Mouse (Mus musculus) forebrain, embryonic 12.5 days (tissue): Measurements from ENCODE around the gene Cacnb2. TPM values are rescaled to one million over a fixed set of nuclear protein-coding genes. Genes with fewer than 3 reads are reported as not detected.

ENCODE experiments used
- ATAC-seq: fragments of 200-750 bp; cut with Nextera tagmentation; 2 replicates; pipeline ENCODE4 v1.8.0; 2017; ENCODE audit warnings: moderate TSS enrichment; ENCODE audit not compliant: low FRiP score
- H3K27ac ChIP-seq: fragments of 300-500 bp; sonication (generic); 2 replicates; pipeline ENCODE4 v1.5.1; 2016; ENCODE audit warnings: mild to moderate bottlenecking
- H3K27me3 ChIP-seq: fragments of 300-500 bp; sonication (generic); 2 replicates; pipeline ENCODE4 v1.6.1; 2016; ENCODE audit warnings: mild to moderate bottlenecking
- H3K36me3 ChIP-seq: fragments of 300-500 bp; sonication (generic); replicated peaks from 2 replicates; pipeline ENCODE4 v1.6.1; 2016; ENCODE audit warnings: mild to moderate bottlenecking
- H3K4me1 ChIP-seq: fragments of 300-500 bp; sonication (generic); 2 replicates; pipeline ENCODE4 v1.6.1; 2016
- H3K4me2 ChIP-seq: fragments of 300-500 bp; sonication (generic); 2 replicates; pipeline ENCODE4 v1.6.1; 2016; ENCODE audit warnings: mild to moderate bottlenecking, moderate library complexity
- H3K4me3 ChIP-seq: fragments of 300-500 bp; sonication (generic); replicated peaks from 2 replicates; pipeline ENCODE4 v1.5.1; 2016; ENCODE audit warnings: mild to moderate bottlenecking
- H3K9ac ChIP-seq: fragments of 300-500 bp; sonication (generic); 2 replicates; pipeline ENCODE4 v1.6.1; 2016; ENCODE audit warnings: mild to moderate bottlenecking
- H3K9me3 ChIP-seq: fragments of 300-500 bp; sonication (generic); 2 replicates; pipeline ENCODE4 v1.6.1; 2016
- WGBS: fragments of 180-500 bp; shearing (Covaris S2); methylation state at CpG from one replicate; pipeline ENCODE4 v1.1.7; 2016; 5-methylcytosine and 5-hydroxymethylcytosine counted together
- polyA plus RNA-seq: library from polyadenylated mRNA; unstranded; fragments of >200 nt; fragmentation: Nextera tagmentation; extraction: Ambion mirVana; gene quantifications from 2 replicates; pipeline ENCODE4 v1.2.1, GENCODE M21; 2016

The Cacnb2 gene
- polyA plus RNA-seq, 1 experiment from 2014 or later: 3.7 TPM

DNA sequence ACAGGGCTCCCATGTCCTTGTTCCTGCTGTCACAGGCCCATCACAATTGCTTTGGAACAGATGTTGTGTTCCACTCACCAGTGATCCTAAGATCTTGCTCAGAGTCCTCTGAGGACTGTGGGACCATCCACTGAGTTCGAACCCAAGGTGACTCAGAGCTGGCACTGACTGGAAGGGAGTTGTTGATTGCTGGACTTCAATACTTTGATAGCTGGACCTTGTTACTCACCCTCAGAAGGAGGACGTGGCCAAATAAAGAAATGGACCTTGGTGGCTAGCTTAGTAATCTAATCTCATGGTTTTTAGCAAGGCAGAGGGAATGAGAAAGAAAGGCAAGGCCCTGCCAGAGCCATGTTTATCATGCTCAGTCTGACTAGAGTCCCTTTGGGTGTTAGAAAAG is 218.1 kb downstream of the Cacnb2 start:
- Histone ChIP-seq H3K9ac (no peak overlapping the region), H3K4me2 (no peak overlapping the region), H3K9me3 (no peaks in the 10 kb centered on the region), H3K27ac (no peak overlapping the region), H3K4me3 (no peak overlapping the region), H3K36me3 (no peaks in the 10 kb centered on the region), H3K27me3 (no peaks in the 10 kb centered on the region), H3K4me1 (peaks cover 9% of the 10 kb centered on the region)
- ATAC-seq: no peak
- WGBS: 78% methylated on average over 2 of the region's 2 CpGs

DNA sequence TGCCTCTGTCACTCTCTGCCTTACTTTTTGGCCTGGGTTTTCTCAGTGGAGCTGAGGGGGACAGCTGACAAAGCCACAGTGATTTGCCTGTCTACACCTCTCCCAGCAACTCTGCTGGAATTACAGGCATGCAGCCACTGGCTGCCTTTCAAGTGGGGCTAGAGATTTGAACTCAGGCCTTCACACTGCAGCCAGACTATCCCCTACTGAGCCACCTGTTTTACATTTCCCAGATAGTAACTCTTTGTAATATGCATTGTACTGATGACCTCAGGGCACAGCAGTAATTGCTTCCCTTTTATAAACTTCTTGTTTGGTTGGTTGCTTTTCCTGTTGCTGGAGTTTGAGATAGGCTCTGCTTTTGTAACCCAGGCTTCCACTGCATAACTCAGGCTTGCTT is 220.2 kb downstream of the Cacnb2 start:
- H3K4me1 ChIP-seq: peaks cover 9% of the 10 kb centered on the region
- H3K4me2 ChIP-seq: no peak overlapping the region
- H3K9me3 ChIP-seq: no peaks in the 10 kb centered on the region
- H3K27me3 ChIP-seq: no peaks in the 10 kb centered on the region
- ATAC-seq: no peak
- H3K4me3 ChIP-seq: no peak overlapping the region
- H3K9ac ChIP-seq: no peak overlapping the region
- no peak overlapping the region for H3K27ac ChIP-seq
- H3K36me3 ChIP-seq: no peaks in the 10 kb centered on the region

GRCm38 (mm10) chr2:14823816-14824348 is 221.0 kb downstream of the Cacnb2 start:
- H3K4me3 ChIP-seq: no peak overlapping the region
- no peaks in the 10 kb centered on the region for H3K27me3 ChIP-seq
- H3K4me1 ChIP-seq: peaks cover 9% of the 10 kb centered on the region
- H3K9ac ChIP-seq: no peak overlapping the region
- no peak overlapping the region for H3K27ac ChIP-seq
- peak; percentile 79 for ATAC-seq
- no peaks in the 10 kb centered on the region for H3K9me3 ChIP-seq
- no peaks in the 10 kb centered on the region for H3K36me3 ChIP-seq
- WGBS: 49% methylated on average over 11 of the region's 11 CpGs
- H3K4me2 ChIP-seq: no peak overlapping the region

- H3K4me1 ChIP-seq: peaks cover 9% of the 10 kb centered on the region
- no peak overlapping the region for H3K4me3 ChIP-seq
- H3K27ac ChIP-seq: no peak overlapping the region
- H3K36me3 ChIP-seq: no peaks in the 10 kb centered on the region
- H3K4me2 ChIP-seq: no peak overlapping the region
- H3K9ac ChIP-seq: no peak overlapping the region
- WGBS: 36% methylated on average over 4 of the region's 4 CpGs
- no peak for ATAC-seq
- H3K9me3 ChIP-seq: no peaks in the 10 kb centered on the region
- H3K27me3 ChIP-seq: no peaks in the 10 kb centered on the region
Measured at GRCm38 (mm10) chr2:14825146-14825545, 222.3 kb downstream of the Cacnb2 start.

DNA sequence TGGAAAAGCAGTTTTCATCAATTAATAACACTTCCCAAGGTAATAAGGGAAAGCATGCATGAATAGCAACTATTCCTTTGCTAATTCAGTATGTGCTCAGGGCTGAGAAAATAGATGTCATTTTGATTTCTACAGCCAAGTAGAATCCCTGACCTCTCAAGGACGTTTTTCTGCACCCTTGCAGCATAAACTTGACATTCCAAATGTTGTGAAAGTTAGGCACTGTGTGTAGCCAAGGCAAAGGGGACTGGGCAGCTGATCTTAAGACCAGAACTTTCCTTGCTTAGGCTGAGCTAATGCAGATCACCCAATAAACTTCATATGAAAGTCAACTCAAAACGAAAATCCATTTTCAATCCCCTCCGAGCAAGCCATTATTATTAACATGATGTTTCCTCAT is 226.6 kb downstream of the Cacnb2 start:
- H3K9me3 ChIP-seq: no peaks in the 10 kb centered on the region
- whole genome bisulfite sequencing: 74% methylated on average over 3 of the region's 3 CpGs
- no peak overlapping the region for H3K4me2 ChIP-seq
- H3K4me1 ChIP-seq: no peaks in the 10 kb centered on the region; the same call in 1 of the 2 replicates
- H3K4me3 ChIP-seq: no peak overlapping the region
- no peak overlapping the region for H3K27ac ChIP-seq
- H3K9ac ChIP-seq: no peak overlapping the region
- H3K36me3 ChIP-seq: no peaks in the 10 kb centered on the region
- H3K27me3 ChIP-seq: no peaks in the 10 kb centered on the region
- ATAC-seq: no peak

- Histone ChIP-seq H3K9ac (no peak overlapping the region), H3K9me3 (no peaks in the 10 kb centered on the region), H3K4me2 (no peak overlapping the region), H3K4me1 (no peaks in the 10 kb centered on the region; the same call in 1 of the 2 replicates), H3K27ac (no peak overlapping the region), H3K36me3 (no peaks in the 10 kb centered on the region), H3K27me3 (no peaks in the 10 kb centered on the region), H3K4me3 (no peak overlapping the region)
- WGBS: 84% methylated on average over 2 of the region's 2 CpGs
- no peak for ATAC-seq
Measured at GRCm38 (mm10) chr2:14831308-14831707, 228.4 kb downstream of the Cacnb2 start.

DNA sequence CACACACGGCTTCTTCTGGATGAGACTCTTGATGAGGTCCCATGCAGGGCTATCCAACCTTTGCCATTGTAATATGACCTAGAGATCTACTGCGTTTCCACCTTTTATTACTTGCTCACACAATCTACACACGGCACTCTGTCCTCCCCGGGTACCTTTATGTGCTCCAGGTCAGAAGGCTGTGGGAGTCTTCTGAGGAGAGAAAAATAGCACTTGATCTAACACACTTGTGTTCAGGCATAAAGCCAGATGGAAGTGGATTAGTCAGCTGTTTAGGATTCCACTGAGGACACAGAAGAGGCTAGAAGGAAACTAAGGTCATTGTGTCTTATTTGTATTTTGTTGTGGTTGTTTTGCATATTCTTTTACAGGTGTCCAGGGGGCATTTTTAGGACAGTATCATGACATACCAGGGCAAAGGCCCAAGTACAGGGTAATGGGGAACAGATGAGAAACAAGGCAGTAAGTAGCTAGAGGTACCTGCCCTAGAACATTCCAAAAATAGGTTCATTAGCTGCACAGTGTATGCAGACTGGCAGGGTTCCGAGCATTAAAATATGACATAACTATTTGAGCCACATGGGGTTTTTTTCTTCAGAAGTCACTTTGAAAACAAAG is 231.9 kb downstream of the Cacnb2 start:
- H3K9me3 ChIP-seq: no peaks in the 10 kb centered on the region
- no peaks in the 10 kb centered on the region for H3K27me3 ChIP-seq
- H3K9ac ChIP-seq: no peak overlapping the region
- no peak overlapping the region for H3K4me3 ChIP-seq
- H3K4me1 ChIP-seq: no peaks in the 10 kb centered on the region
- H3K27ac ChIP-seq: no peak overlapping the region
- H3K4me2 ChIP-seq: no peak overlapping the region
- H3K36me3 ChIP-seq: no peaks in the 10 kb centered on the region
- ATAC-seq: no peak
- 79% methylated on average over 5 of the region's 5 CpGs for WGBS

- Histone ChIP-seq H3K27ac (no peak overlapping the region), H3K27me3 (no peaks in the 10 kb centered on the region), H3K4me3 (no peak overlapping the region), H3K36me3 (no peaks in the 10 kb centered on the region), H3K4me2 (no peak overlapping the region), H3K9me3 (no peaks in the 10 kb centered on the region), H3K9ac (no peak overlapping the region), H3K4me1 (no peaks in the 10 kb centered on the region)
- 73% methylated on average over 1 of the region's 1 CpGs for WGBS
- no peak for ATAC-seq
Measured at GRCm38 (mm10) chr2:14841272-14841671, 238.4 kb downstream of the Cacnb2 start.

GRCm38 (mm10) chr2:14846727-14847126 is 243.8 kb downstream of the Cacnb2 start:
- 82% methylated on average over 1 of the region's 1 CpGs for WGBS
- H3K4me3 ChIP-seq: no peak overlapping the region
- no peak overlapping the region for H3K9ac ChIP-seq
- ATAC-seq: no peak
- H3K27me3 ChIP-seq: no peaks in the 10 kb centered on the region
- no peak overlapping the region for H3K27ac ChIP-seq
- H3K36me3 ChIP-seq: no peaks in the 10 kb centered on the region
- H3K9me3 ChIP-seq: no peaks in the 10 kb centered on the region
- peaks cover 12% of the 10 kb centered on the region for H3K4me1 ChIP-seq
- H3K4me2 ChIP-seq: no peak overlapping the region

DNA sequence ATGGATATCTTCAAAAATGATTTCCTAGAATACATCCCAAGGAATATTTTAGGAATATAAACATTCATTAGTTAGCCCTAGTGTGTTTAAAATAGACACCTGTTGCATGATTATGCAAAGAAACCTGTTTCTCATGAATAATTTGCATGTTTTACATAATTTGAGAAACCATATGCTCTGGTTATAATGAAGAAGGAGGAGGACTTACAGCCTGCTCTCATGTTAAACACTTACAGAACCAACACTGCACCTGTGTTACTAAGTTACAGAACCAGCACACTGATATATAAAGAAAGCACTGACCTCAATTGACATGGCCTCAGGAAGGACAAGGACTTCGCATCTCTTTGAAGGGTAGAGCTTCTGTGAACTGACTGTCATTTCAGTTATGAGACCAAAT is 244.3 kb downstream of the Cacnb2 start:
- no peak overlapping the region for H3K4me3 ChIP-seq
- peaks cover 12% of the 10 kb centered on the region for H3K4me1 ChIP-seq
- H3K9me3 ChIP-seq: no peaks in the 10 kb centered on the region
- no peak overlapping the region for H3K4me2 ChIP-seq
- H3K36me3 ChIP-seq: no peaks in the 10 kb centered on the region
- no peak for ATAC-seq
- no peak overlapping the region for H3K9ac ChIP-seq
- H3K27ac ChIP-seq: no peak overlapping the region
- WGBS: 93% methylated on average over 1 of the region's 1 CpGs
- no peaks in the 10 kb centered on the region for H3K27me3 ChIP-seq

DNA sequence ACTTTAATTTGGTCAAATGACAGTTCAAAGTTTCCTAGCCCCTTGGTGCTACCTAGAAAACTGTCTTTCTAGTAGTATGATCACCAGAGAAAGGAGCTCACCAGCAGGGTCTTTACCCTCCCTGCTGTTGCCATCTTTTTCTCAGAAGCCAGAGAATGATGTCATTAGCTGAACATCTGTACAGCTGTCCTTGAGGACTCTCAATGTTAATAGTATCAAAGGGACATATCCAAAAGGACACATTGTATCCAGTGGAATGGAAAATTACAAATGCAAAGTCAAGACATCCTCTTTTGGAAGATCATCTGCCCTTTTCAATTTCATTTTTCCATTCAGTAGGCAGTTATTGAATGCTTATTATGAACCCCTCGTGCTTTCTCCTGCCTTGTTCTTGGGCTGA is 247.9 kb downstream of the Cacnb2 start:
- H3K4me1 ChIP-seq: peaks cover 12% of the 10 kb centered on the region
- H3K9me3 ChIP-seq: no peaks in the 10 kb centered on the region
- no peaks in the 10 kb centered on the region for H3K36me3 ChIP-seq
- H3K27ac ChIP-seq: no peak overlapping the region
- H3K27me3 ChIP-seq: no peaks in the 10 kb centered on the region
- H3K4me3 ChIP-seq: no peak overlapping the region
- ATAC-seq: no peak
- no peak overlapping the region for H3K9ac ChIP-seq
- WGBS: 82% methylated on average over 1 of the region's 1 CpGs
- H3K4me2 ChIP-seq: no peak overlapping the region

GRCm38 (mm10) chr2:14851383-14851782 is 248.5 kb downstream of the Cacnb2 start:
- no peaks in the 10 kb centered on the region for H3K9me3 ChIP-seq
- no peak for ATAC-seq

GRCm38 (mm10) chr2:14854054-14854453 is 251.2 kb downstream of the Cacnb2 start:
- peaks cover 3% of the 10 kb centered on the region for H3K4me1 ChIP-seq
- H3K27me3 ChIP-seq: no peaks in the 10 kb centered on the region
- no peak for ATAC-seq
- no peak overlapping the region for H3K9ac ChIP-seq
- H3K36me3 ChIP-seq: no peaks in the 10 kb centered on the region
- H3K4me2 ChIP-seq: no peak overlapping the region
- no peak overlapping the region for H3K4me3 ChIP-seq
- no peaks in the 10 kb centered on the region for H3K9me3 ChIP-seq
- H3K27ac ChIP-seq: no peak overlapping the region
- 94% methylated on average over 2 of the region's 2 CpGs for WGBS

More at GRCm38 (mm10) chr2:14851383-14851782, 248.5 kb downstream of the Cacnb2 start:
- Histone ChIP-seq H3K27me3 (no peaks in the 10 kb centered on the region), H3K4me3 (no peak overlapping the region), H3K4me2 (no peak overlapping the region), H3K9ac (no peak overlapping the region), H3K4me1 (peaks cover 12% of the 10 kb centered on the region), H3K27ac (no peak overlapping the region), H3K36me3 (no peaks in the 10 kb centered on the region)
- WGBS: 69% methylated on average over 1 of the region's 1 CpGs
